Mouse (Mus musculus) erythroid progenitor cell, adult 5-6 weeks (primary cell): ENCODE data around the gene Ttll2. TPM values are rescaled to one million over a fixed set of nuclear protein-coding genes. Genes with fewer than 3 reads are reported as not detected.
"Not testable (repeated sequence)": the region's sequence is repeated elsewhere in the genome, so short reads cannot be mapped to it uniquely, and the experiment has no call there.

Experiments used
- ATAC-seq: replicated peaks from 2 replicates; pipeline ENCODE4 v1.8.0; 2016; ENCODE audit warnings: moderate number of reproducible peaks, mild to moderate bottlenecking, moderate TSS enrichment, inconsistent platforms; ENCODE audit not compliant: poor library complexity, low FRiP score, severe bottlenecking
- total RNA-seq, 2 experiments: library from RNA; stranded (forward) in 1 of 2; stranded (reverse) in 1 of 2; fragments of 150-400 nt in 1 of 2; fragments of 186-747, 209-891 nt in 1 of 2; gene quantifications; 2 replicates each; pipeline versions ENCODE4 v1.2.3 to v1.2.4; 2015 to 2017; ENCODE audit warnings: low replicate concordance in 2 of 2

The Ttll2 gene
- total RNA-seq (2015; ENCODE audit: low replicate concordance) (not detected in 2 replicates), total RNA-seq (2017; ENCODE audit: low replicate concordance) (not detected in 2 replicates)

DNA sequence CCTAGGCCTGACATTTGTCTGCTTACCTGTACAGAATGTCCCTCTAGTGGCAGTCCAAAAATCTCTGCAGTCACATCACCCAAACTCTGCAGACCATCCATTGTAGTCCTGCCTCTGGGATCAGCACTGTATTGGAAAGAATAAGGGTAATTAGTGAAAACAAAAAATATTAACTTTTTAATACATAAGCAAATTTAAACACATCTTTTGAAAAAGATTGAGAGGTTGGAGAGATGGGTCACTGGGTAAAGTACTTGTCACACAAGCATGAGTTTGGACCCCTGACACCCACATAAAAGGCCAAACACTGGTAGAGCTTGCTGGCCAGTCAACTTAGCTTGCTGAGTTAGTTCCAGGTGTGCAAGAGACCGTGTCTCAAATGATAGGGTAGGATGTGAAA lies at the start of gene Ttll2:
TSS of gene Ttll2 (minus strand) at position 101 of the 400 bp plus-strand sequence.
- not testable (repeated sequence) for ATAC-seq

GRCm38 (mm10) chr17:7399770-7400169 lies 47.3 kb upstream of the Ttll2 start:
- ATAC-seq = not testable (repeated sequence)

DNA sequence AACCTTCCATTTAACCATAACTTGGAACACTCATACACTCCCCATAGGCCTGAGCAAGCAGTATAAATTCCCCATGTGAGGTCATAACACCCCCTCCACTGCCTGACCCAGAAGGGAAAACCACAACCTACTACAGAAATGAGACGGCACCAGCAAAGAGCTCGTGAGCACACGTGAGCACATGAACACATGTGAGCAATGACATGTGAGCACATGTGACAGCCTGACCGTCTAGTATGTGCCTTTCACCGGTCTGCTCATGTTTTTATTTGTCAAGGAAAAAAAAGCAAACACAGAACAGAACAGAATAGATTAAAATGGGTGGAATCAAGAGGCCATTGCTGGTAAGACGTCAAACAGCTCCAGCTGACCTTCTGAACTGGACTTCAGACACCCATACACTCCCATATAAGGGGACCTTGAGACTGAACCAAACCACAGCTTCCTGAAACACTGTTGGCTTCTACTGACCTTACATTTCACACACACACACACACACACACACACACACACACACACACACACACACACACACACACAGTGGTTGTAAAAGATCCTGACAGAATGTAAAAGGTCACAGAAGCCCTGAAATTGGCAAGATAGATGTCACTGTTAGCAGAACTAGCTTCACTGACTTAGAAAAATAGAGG lies 45.8 kb upstream of the Ttll2 start:
- ATAC-seq = not testable (repeated sequence)

- ATAC-seq = not testable (repeated sequence)
Measured at GRCm38 (mm10) chr17:7397079-7397478, 44.6 kb upstream of the Ttll2 start.

GRCm38 (mm10) chr17:7396288-7396687 lies 43.8 kb upstream of the Ttll2 start:
- not testable (repeated sequence) for ATAC-seq

DNA sequence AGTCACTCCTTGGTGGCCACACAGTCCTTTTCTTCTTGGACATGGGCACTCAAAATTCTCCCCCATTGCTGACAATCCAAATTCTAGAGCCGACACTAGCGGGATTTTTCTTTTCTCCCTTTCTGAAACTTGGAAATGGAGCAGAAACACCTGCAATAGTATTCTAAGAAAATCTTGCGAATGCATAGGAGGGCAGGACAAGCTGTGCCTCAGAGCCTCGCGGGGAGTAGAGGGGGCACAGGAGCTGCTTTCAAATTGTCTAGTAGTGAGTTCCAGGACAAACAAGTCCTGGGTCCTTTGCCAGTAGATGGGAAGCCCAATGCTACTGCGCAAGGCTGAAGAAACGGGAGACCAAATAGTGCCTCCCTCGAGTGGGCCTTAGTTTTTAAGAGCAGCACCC lies 43.2 kb upstream of the Ttll2 start:
- ATAC-seq = not testable (repeated sequence)

GRCm38 (mm10) chr17:7395116-7395515 lies 42.6 kb upstream of the Ttll2 start:
- ATAC-seq = not testable (repeated sequence)

DNA sequence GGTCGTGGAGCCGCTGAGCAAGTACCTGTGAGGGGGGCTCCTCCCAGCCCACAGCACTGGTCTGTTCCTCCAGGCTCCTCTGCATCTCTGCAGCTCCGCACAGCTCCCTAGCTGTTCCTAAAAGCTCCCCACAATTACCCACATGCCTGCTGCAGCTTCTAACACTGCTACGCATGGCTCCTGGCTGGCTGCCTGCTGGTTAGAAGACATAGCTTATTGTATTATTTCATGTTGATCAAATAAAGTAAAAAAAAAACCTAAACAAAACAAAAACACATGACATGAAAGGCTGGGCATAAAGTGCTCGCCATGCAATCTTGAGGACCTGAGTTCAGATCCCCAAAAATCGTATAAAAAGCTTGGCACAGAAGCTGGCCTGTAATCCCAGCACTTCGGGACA lies 37.4 kb upstream of the Ttll2 start:
- not testable (repeated sequence) for ATAC-seq

GRCm38 (mm10) chr17:7388958-7389356 lies 36.5 kb upstream of the Ttll2 start:
- ATAC-seq = not testable (repeated sequence)

DNA sequence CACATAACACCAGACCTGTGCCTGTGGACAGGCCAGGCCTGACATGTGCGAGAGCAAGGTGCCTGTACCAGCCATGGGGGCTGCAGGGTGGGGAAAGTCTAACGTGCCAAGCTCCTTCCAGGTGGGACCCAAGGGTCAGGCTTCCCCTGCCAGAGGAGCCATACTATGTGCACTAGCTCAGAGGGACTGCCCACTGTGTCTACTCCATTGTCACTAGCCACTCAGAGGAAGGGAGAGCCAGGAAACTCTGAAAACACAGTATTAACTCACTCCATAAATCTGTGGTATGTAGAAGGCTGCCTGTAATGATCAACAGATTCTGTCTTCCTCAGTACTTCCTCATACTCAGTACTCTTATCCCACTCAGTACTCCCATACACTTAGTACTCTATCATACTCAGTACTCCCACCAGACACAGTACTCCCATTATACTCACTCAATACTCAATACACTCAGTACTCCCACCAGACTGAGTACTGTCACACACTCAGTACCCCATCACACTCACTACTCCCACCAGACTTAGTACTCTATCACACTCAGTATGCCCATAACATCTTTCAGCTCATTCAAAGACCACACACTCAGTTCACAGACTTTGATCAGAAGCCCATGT lies 36.0 kb upstream of the Ttll2 start:
- ATAC-seq = not testable (repeated sequence)

GRCm38 (mm10) chr17:7386016-7386415 lies 33.5 kb upstream of the Ttll2 start:
- ATAC-seq = not testable (repeated sequence)

GRCm38 (mm10) chr17:7385364-7385763 lies 32.9 kb upstream of the Ttll2 start, which contains the start of gene Unc93a2:
Gene Unc93a2, minus strand, starts transcription at chr17:7385464.
- not testable (repeated sequence) for ATAC-seq

GRCm38 (mm10) chr17:7383167-7384143 lies 31.0 kb upstream of the Ttll2 start:
- not testable (repeated sequence) for ATAC-seq

GRCm38 (mm10) chr17:7382711-7383110 lies 30.2 kb upstream of the Ttll2 start:
- not testable (repeated sequence) for ATAC-seq

- not testable (repeated sequence) for ATAC-seq
Measured at GRCm38 (mm10) chr17:7377907-7378306, 25.4 kb upstream of the Ttll2 start.

- peak; percentile 43 for ATAC-seq
Measured at GRCm38 (mm10) chr17:7376951-7377700, 24.6 kb upstream of the Ttll2 start.

DNA sequence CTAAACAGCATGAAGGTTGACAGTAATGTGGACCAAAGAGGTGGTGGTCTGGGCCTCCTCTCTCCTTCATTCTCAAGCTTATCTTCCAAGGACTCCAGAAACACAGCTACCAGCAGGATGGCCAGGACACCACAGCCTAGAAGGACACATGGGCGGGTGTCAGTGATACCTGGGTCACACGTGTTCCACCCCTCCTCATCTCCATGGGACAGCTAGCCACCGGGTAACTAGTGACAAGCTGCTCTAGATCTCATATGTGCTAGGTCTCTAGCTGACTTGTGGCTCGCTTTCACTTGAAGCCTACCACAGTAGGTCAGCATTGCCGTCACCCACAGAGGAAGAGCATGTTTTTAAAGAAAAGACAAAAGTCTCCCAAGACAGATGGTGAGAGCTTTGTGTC lies 19.4 kb upstream of the Ttll2 start, which contains the start of gene Gm49630:
TSS of gene Gm49630 (minus strand) at position 101 of the 400 bp plus-strand sequence.
- not testable (repeated sequence) for ATAC-seq

DNA sequence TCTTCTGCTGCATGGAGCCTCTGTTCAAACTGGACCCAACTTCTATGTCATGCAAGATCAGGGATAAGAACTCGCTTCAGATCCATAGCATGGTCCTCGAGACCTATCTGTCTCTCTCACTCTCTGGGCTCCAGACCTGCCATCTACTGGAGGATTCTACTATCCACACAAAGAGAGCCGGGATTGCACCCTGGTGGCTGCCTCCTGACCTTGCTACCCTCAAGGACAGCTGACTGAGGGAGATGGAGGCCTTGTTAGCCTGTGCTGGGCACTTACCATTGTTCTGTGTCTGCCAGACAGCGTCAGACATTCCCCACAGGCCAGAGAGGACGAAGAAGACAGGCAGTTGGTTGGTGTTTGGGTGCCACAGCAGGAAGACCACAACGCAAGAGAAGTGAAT lies 16.9 kb upstream of the Ttll2 start:
- ATAC-seq = not testable (repeated sequence)

GRCm38 (mm10) chr17:7366676-7367374 lies 14.3 kb upstream of the Ttll2 start:
- not testable (repeated sequence) for ATAC-seq
